Mouse (Mus musculus) kidney, postnatal 0 days (tissue): ENCODE results near the gene Crebrf. TPM values are rescaled to one million over a fixed set of nuclear protein-coding genes. Genes with fewer than 3 reads are reported as not detected.

Experiments used
- ATAC-seq: fragments of 200-750 bp; cut with Nextera tagmentation; replicated peaks from 2 replicates; pipeline ENCODE4 v1.8.0; 2017; ENCODE audit warnings: low read depth, moderate number of reproducible peaks, moderate TSS enrichment, moderate library complexity; ENCODE audit not compliant: low FRiP score
- DNase-seq: peaks from one replicate; pipeline ENCODE4 v3.0.0-alpha.2; 2016; ENCODE audit warnings: low spot score
- H3K27ac ChIP-seq: fragments of 300-500 bp; sonication (generic); 2 replicates; pipeline ENCODE4 v1.5.1; 2014; ENCODE audit warnings: mild to moderate bottlenecking
- H3K27me3 ChIP-seq: fragments of 300-500 bp; sonication (generic); 2 replicates; pipeline ENCODE4 v1.6.1; 2014; ENCODE audit warnings: low read length, mixed read lengths; ENCODE audit not compliant: insufficient read depth
- H3K36me3 ChIP-seq: fragments of 300-500 bp; sonication (generic); 2 replicates; pipeline ENCODE4 v1.6.1; 2014; ENCODE audit warnings: low read length, mixed read lengths; ENCODE audit not compliant: insufficient read depth
- H3K4me1 ChIP-seq: fragments of 300-500 bp; sonication (generic); replicated peaks from 2 replicates; pipeline ENCODE4 v1.6.1; 2014; ENCODE audit warnings: antibody characterized with exemption, low read length, mixed read lengths; ENCODE audit not compliant: insufficient read depth
- H3K4me2 ChIP-seq: fragments of 300-500 bp; sonication (generic); 2 replicates; pipeline ENCODE4 v1.6.1; 2014; ENCODE audit warnings: mild to moderate bottlenecking, low read length, moderate library complexity, mixed read lengths
- H3K4me3 ChIP-seq: fragments of 300-500 bp; sonication (generic); replicated peaks from 2 replicates; pipeline ENCODE4 v1.5.1; 2014; ENCODE audit warnings: low read depth, low read length
- H3K9ac ChIP-seq: fragments of 300-500 bp; sonication (generic); 2 replicates; pipeline ENCODE4 v1.6.1; 2014; ENCODE audit warnings: low read depth, low read length
- H3K9me3 ChIP-seq: fragments of 300-500 bp; sonication (generic); replicated peaks from 2 replicates; pipeline ENCODE4 v1.6.1; 2016; ENCODE audit warnings: low read length, inconsistent platforms, mixed read lengths
- CTCF ChIP-seq: IDR thresholded peaks from 2 replicates; pipeline ENCODE4 v1.5.1; 2016; ENCODE audit warnings: antibody characterized with exemption, low read depth, mild to moderate bottlenecking, moderate library complexity
- WGBS: fragments of 180-500 bp; shearing (Covaris S2); extraction: QIAGEN DNeasy Blood & Tissue Kit; methylation state at CpG from one replicate; pipeline ENCODE4 v1.1.7; 2014; 5-methylcytosine and 5-hydroxymethylcytosine counted together
- polyA plus RNA-seq: library from polyadenylated mRNA; unstranded; fragments of >200 nt; fragmentation: Nextera tagmentation; extraction: Ambion mirVana; gene quantifications from 2 replicates; pipeline ENCODE4 v1.2.1, GENCODE M21; 2015

Crebrf gene
- polyA plus RNA-seq, 1 experiment from 2014 or later, result 17.6 TPM

DNA sequence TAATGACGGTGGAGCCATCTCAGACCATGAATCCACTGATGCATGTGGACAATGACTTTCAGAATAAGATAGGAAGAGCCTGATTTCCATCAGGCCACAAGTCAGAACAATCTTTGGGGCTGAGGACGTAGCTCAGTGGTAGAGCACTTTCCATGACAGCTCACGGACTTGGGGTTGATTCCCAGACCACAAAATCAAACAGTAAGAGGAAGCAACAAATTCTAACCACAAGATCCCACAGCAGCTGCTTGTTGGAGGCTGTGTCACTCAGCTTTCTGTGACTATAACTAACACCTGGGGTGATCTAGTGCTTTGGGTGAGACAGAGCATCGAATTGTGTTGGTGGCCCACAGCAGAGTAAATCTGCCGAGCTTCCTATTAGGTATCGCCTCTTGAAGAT, 101.4 kb downstream of the Crebrf start:
- Histone ChIP-seq H3K27me3 (no peaks in the 10 kb centered on the region), H3K4me1 (no peaks in the 10 kb centered on the region), H3K27ac (no peak overlapping the region), H3K36me3 (no peaks in the 10 kb centered on the region), H3K9ac (no peak overlapping the region), H3K4me3 (no peak overlapping the region), H3K4me2 (no peak overlapping the region), H3K9me3 (no peaks in the 10 kb centered on the region)
- DNase-seq (no peak), ATAC-seq (no peak)
- 77% methylated on average over 6 of the region's 6 CpGs for WGBS
- no peak for TF ChIP-seq CTCF

DNA sequence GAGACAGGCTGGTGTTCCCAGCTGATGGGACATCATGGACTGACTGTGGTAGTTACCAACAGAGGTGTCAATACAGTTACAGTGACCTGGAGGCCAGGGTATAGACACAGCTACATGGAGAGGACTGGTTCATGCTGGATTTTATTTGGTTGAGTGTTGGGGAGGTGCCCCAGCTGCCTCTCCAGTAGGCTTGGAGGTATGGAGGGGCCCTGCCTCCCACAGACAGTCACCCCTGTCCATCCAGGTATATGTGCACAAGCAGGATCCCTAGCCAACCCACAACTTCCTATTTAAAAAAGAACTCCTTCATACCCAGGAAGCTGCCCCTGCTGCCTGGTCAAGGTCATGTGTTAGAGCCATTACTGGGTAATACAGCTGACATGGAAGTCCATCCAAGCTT, 102.3 kb downstream of the Crebrf start:
- no peak overlapping the region for H3K9ac ChIP-seq
- H3K27ac ChIP-seq, result no peak overlapping the region
- no peak overlapping the region for H3K4me3 ChIP-seq
- no peaks in the 10 kb centered on the region for H3K4me1 ChIP-seq
- no peak overlapping the region for H3K4me2 ChIP-seq
- no peaks in the 10 kb centered on the region for H3K36me3 ChIP-seq
- no peaks in the 10 kb centered on the region for H3K9me3 ChIP-seq
- H3K27me3 ChIP-seq, result no peaks in the 10 kb centered on the region
- no peak for TF ChIP-seq CTCF
- DNase-seq (no peak), ATAC-seq (no peak)

DNA sequence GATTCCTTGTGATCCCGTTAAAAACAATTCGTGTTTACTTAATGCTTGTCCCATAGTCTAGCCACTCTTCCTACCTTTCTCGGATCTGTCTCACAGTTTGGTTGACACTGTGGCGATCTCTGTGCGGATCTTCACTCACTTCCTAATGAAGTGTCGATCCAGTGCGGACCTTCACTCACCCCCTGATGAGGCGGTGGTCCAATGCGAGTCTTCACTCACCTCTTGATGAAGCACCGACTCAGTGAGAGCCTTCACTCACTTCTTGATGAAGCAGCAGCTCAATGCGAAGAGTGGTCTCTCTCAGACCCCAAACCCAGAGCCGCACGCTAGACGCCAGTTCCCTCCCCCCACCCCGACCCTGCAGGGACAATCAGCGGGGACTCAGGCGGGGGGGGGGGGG, 110.7 kb downstream of the Crebrf start:
- no peaks in the 10 kb centered on the region for H3K27me3 ChIP-seq
- 74% methylated on average over 16 of the region's 17 CpGs for WGBS
- H3K4me3 ChIP-seq, result no peak overlapping the region
- no peak overlapping the region for H3K4me2 ChIP-seq
- H3K9ac ChIP-seq, result no peak overlapping the region
- no peak overlapping the region for H3K27ac ChIP-seq
- DNase-seq (no peak), ATAC-seq (no peak)
- no peaks in the 10 kb centered on the region for H3K36me3 ChIP-seq
- no peak for TF ChIP-seq CTCF
- H3K4me1 ChIP-seq, result no peaks in the 10 kb centered on the region
- no peaks in the 10 kb centered on the region for H3K9me3 ChIP-seq

Other genes with a start within 250 kb of the Crebrf start
- 103 and 107 TPM in 2 replicates for gene Ergic1, start 154.2 kb upstream of the Crebrf start, polyA plus RNA-seq
- gene Dusp1, start 153.5 kb upstream of the Crebrf start, polyA plus RNA-seq, result 28.3 and 31.5 TPM in 2 replicates
- 459 and 492 TPM in 2 replicates for gene Atp6v0e, start 52.4 kb upstream of the Crebrf start, polyA plus RNA-seq
- 43.7 and 45.2 TPM in 2 replicates for gene Bnip1, start 65.4 kb downstream of the Crebrf start, polyA plus RNA-seq
- gene Nkx2-5, start 129.4 kb downstream of the Crebrf start, polyA plus RNA-seq, result not detected in 2 replicates
- 1.3 and 1.8 TPM in 2 replicates for gene Kifc5b, start 201.4 kb downstream of the Crebrf start, polyA plus RNA-seq
- 8.8 and 9.8 TPM in 2 replicates for gene Phf1, start 217.4 kb downstream of the Crebrf start, polyA plus RNA-seq
- gene Cuta, start 223.9 kb downstream of the Crebrf start, polyA plus RNA-seq, result 226 and 227 TPM in 2 replicates
- 0.78 and 0.99 TPM in 2 replicates for gene Syngap1, start 225.6 kb downstream of the Crebrf start, polyA plus RNA-seq